Mouse (Mus musculus) mouse trophoblast stem cell (cell line): ENCODE results near the gene Sycn.

Experiments used
- in situ Hi-C, 2 experiments: fragments of 300-500 bp; cut with MseI, MboI; formaldehyde crosslinking; loops; 2 replicates in 1 of 2; 3 replicates in 1 of 2; pipeline ENCODE4 v1.15.1; 2025

Sycn gene

DNA sequence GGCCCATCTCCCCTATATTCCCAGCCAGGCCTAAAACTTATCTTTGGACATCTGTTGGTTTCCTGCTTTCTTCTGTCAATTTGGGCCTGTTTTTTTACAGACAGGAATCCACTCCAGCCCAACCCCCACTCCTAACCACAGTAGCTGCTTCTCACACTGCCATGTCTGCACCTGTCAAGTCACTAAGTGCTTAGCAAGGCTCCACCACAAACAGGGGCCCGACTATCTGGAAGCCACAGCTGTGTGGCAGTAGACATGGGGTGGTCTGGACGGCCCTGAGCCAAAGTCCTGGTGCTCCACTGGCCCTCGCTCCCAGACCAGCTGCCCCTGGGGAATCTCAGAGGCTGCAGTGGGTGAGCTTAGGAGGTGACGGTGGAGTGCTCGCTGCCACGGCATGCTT is 17.0 kb downstream of the Sycn start:
- in situ Hi-C loops, result no loop called here

DNA sequence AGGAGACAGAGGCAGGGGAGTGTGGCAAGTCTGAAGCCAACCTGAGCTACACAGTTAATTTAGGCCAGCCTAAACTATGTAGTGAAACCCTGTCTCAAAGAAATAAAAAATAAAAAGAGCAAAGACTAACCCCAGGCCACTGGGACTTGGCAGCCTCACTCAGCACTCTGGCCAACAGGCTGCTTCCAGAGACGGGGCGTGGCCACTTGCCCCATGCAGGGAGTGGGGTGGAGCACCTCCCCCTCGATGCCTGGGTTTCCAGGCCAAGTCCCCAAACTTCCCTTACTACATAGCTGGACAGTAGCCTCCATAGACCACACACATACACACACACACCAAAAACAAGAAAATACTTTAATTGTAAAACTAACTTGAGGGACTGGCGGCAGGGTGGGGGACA is 17.8 kb downstream of the Sycn start:
- in situ Hi-C loops, result no loop called here

GRCm38 (mm10) chr7:28560856-28561255 is 20.2 kb downstream of the Sycn start:
- in situ Hi-C loops, result no loop called here

GRCm38 (mm10) chr7:28561967-28562366 is 21.3 kb downstream of the Sycn start:
- in situ Hi-C loops, result no loop called here

DNA sequence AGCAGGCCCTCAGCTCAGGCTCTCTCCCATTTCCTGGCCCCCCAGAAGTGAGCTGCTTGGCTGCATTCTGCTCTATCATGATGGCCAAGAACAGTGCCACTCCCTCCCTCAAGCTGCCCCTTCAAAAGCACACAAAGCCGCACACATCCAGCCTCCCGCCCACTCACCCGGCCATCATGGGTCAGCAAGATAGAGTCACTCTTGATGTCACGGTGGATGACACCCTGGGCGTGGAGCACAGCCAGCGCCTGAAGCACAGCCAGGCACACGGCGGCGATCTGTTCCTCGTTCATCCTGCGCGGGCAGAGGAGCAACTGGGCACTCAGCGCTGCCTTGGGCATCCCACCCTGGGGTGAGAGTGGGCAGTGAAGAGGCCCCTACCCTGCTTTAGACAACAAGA is 21.7 kb downstream of the Sycn start:
- in situ Hi-C loops, result no loop called here

GRCm38 (mm10) chr7:28562951-28563350 is 22.3 kb downstream of the Sycn start:
- in situ Hi-C loops, result no loop called here

GRCm38 (mm10) chr7:28565407-28565806 is 24.7 kb downstream of the Sycn start:
- in situ Hi-C loops, result loop anchor here (5.0 kb wide), 1 partner anchor 37 kb away; no protein-coding TSS in a partner anchor

DNA sequence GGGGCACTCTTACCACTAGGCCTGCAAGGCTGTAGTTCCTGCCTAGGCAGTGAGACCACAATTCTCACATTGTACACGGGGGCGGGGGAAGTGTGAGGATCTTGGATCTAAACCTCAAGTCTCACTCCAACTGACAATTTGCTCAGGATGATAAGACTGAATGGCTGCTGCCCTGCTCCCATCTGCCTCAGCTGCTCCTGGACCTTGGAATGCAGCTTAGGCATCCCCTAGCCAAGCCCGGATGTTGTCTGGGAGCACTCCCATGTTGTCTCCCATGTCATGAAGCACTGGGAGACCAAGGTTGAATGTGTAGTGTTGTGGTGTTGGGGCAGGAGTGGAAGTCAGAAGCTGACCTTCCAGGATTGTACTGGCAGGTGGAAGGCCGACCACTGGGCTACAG is 26.9 kb downstream of the Sycn start:
- in situ Hi-C loops, result loop anchor here (5.0 kb wide), 1 partner anchor 35 kb away; no protein-coding TSS in a partner anchor

DNA sequence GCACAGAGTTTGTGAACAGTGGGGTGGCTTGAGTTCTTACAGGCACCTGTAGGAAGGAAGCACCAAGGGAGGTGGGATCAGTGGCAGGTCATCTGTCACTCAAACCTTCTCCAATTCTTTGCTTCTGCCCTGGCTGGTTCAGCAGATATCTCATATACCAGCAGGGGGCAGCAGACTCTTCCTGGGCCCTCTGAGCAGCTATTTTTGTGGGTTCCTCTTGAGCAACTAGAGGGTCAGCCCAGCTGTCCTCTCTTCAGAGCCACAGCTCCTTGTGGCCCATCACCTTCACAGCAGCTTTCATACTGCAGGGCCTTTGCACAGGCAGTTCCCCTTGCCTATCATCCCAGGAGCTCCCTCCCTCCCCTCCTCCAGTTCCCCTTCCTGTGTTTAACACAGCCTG is 27.6 kb downstream of the Sycn start:
- in situ Hi-C loops, result loop anchor here (5.0 kb wide), 1 partner anchor 34 kb away; no protein-coding TSS in a partner anchor

DNA sequence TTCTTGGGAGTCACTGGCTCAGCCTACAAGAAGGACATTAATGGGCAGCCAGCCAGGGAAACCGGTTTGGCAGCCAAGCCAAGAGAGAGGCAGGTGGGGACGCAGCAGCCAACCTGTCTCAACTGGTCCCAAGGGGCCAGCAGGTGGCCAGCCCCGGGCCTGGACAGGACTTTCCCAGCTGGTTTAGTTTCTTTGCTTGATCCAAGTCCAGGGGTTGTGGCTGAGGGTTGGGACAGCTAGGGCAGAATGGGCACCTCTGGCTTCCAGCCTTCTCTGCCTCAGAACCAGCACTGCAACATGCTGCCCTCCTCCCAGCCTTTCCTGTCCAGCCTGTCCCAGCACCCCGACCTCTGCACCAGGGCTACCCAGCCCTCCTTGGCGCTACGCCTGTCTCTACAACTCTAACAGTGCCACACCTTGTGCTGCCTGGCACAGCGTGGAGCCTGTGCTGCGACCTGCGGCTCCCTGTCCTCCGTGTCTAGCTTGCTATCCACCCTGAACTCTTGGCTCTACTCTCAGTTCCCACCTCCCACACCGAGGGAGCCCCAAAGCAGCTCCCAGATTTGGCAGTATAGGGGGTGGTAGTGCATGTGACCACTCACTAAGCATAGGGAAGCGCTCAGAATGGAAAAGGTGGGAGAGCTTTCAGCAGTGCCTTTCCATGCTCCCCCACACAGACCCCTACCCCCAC is 29.8 kb downstream of the Sycn start:
- in situ Hi-C loops, result no loop called here

DNA sequence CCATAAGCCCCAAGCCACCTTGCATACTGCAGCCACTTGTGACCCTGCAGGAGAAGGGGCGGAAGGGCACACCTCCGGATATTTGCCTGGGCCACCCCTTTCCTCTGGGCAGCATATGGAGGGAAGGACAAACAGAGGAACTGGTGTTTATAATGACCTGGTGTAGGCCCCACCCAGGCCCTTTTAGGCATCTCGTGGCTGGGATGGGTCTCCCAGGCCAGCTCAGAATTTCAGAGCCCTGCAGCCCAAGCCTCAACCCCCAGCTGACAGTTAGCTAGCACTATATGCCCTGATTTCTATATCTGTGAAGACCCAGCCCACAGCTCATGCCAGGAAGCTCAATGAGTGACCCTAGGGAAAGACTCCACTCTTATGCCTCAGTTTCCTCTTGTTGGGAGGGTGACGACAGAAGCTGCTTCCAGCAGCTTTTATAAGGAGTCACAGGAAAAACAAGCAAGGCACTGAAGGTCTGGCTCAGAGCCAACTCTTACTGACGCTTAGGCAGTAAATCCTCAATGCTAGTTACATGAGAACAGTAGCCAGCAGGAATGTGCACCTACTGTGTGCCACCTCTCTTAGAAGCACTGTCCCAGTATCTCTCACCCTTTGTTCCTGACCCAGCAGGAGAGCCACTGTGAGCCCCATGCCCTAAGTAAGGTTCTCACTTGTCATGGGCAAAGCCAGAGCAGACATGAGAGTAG is 30.4 kb downstream of the Sycn start:
- in situ Hi-C loops, result no loop called here

DNA sequence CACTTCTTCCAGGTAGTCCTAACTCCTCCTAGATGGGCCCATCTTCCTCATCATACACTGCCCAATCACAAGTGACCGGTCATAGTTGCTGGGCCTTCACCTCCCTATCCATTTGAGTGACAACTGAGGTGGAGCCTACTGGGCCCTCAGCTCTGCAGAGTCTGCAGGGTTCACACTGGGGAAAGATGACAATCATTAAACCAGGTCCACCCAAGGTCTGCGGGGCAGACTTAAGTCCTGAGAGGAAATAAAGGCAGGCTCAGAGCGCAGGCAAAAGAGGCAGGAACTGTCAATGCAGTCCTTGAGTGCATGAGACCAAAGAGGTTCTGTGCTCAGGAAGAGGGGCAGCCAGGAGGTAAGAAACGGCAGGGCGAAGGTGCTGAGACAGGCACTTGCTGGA is 32.0 kb downstream of the Sycn start:
- in situ Hi-C loops, result no loop called here

DNA sequence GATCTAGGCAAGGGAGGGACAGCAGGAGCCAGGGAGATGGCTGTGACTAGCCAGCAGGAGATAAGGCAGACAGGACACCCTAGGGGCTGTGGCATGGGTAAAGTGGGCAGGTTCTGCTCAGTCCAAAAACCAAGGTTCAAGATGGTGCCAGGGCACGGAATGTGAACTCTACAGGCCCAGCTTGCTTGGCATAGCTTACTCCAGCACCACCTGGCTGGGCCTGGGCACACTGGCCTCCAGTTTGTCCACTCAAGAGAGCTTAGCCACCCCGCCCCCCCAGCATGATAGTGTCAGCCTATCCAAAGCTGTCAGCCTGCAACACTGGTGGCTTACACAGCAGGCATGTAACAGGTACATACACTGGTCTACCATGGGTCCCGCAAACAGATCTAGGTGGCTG is 32.6 kb downstream of the Sycn start:
- in situ Hi-C loops, result no loop called here

- in situ Hi-C loops, result no loop called here
Measured at GRCm38 (mm10) chr7:28575597-28575996, 34.9 kb downstream of the Sycn start.

DNA sequence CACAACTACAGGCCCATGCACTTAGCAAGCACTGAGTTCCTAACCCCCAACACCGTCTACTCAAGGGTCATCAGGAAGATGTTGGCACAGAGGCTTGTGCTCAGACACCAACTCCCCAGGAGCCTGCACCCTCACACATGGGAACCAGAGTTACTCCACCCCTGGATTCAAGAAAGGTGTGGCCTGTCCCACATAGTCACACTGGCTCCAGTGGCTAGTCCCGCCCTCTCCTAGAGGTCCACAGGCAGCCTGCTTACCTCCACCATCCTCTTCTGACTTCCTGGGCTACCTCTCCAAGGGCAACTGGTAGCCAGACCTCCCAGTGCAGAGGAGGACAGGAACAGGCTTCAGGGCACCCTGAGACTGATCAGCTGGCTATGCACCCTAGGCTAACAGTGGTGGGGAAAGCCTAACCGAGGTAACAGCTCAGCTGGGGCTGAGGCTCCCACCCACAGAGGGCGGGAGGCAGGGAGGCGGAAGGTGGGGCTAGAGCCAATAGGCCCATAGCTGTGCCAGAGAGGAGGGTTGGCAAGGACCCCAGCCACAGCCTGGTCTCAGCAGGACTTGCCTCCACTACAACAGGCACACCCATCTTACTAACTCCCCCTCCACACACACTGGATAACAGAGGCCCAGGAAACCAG is 35.7 kb downstream of the Sycn start:
- in situ Hi-C loops, result no loop called here

DNA sequence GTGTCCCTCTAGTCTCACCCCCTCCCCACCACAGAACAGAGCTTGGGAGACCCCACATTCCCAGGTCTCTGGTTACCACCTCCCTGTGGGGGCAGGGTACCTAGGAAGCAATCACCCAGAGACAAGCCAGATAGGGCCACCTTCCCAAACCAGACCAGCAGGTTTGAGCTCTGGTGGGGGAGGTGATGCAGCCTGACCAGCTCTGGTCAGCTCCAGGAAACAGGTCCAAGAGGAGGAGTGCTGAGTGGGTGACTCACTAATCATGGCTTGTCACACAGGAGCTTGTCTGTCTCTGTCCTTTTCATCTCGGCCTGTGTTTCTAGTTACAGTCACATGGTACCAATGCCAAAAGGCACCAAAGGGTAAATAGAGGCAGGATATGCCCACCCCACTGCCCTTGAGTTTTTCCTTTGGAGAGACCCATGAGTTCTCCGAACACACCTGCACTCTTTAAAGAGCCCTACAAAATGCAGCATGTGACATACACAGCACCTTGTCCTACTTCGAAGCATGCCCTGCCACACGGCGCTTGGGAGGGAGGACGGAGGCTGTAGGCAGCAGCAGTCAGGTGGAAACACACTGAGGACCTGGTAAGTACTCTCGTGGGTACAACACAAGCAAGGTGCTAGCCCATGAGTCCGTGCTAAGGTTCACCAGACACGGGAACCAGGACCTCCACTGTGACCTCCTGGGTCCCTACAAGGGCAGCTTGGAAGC is 37.3 kb downstream of the Sycn start:
- in situ Hi-C loops, result no loop called here

- in situ Hi-C loops, result no loop called here
Measured at GRCm38 (mm10) chr7:28578543-28579053, 37.9 kb downstream of the Sycn start.

DNA sequence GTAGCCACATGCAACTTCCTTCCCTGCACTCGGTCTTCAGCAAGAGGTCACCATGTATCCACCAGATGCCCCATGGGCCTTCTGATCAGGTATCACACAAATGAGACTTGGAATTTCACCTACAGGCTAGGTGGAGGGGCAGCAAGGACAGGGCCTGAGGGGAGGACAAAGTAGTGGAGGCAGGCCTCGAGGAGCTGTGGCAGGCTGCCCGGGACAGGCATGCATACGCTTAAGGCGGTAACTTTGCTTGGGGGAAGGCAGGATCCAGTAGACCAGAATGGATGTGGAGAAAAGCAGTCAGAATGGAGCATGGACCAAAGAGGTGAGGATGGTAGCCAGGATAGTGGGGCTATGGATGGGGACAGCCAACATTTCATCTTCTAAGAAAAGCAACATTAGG is 39.1 kb downstream of the Sycn start:
- in situ Hi-C loops, result no loop called here

GRCm38 (mm10) chr7:28581721-28582120 is 41.0 kb downstream of the Sycn start:
- in situ Hi-C loops, result no loop called here

- in situ Hi-C loops, result no loop called here
Measured at GRCm38 (mm10) chr7:28582841-28583240, 42.2 kb downstream of the Sycn start.

GRCm38 (mm10) chr7:28583570-28584344 is 43.1 kb downstream of the Sycn start:
- in situ Hi-C loops, result no loop called here
